Mouse (Mus musculus) B cell, adult 67 days (primary cell): ENCODE measurements around the gene Lysmd4. TPM values are rescaled to one million over a fixed set of nuclear protein-coding genes. Genes with fewer than 3 reads are reported as not detected.

Experiments
- total RNA-seq, 2 experiments: library from RNA; stranded (reverse); gene quantifications; 4 replicates each; pipeline ENCODE4 v1.2.4; 2023

The Lysmd4 gene
- total RNA-seq = 1 to 10 TPM; 5.3 to 5.4 TPM

GRCm38 (mm10) chr7:67222220-67222862 is at the start of gene Lysmd4:
Lysmd4 (plus strand) TSS chr7:67222544.

Other genes with a start within 250 kb of the Lysmd4 start
- 10 to 100 TPM; 90.5 to 93.0 TPM for gene Mef2a, start 150.3 kb downstream of the Lysmd4 start, total RNA-seq